Mouse (Mus musculus) right cerebral cortex, postnatal 25 days (tissue): ENCODE data around the gene Kcnab1.
"Not testable (repeated sequence)": the region's sequence is repeated elsewhere in the genome, so short reads cannot be mapped to it uniquely, and the experiment has no call there.

Experiments
- DNase-seq: peaks from one replicate; pipeline ENCODE4 v3.0.0; 2022

Gene Kcnab1

GRCm38 (mm10) chr3:65373594-65374182 is 264.5 kb downstream of the Kcnab1 start:
- DNase-seq, result no peak

GRCm38 (mm10) chr3:65374729-65375128 is 265.5 kb downstream of the Kcnab1 start:
- no peak for DNase-seq

DNA sequence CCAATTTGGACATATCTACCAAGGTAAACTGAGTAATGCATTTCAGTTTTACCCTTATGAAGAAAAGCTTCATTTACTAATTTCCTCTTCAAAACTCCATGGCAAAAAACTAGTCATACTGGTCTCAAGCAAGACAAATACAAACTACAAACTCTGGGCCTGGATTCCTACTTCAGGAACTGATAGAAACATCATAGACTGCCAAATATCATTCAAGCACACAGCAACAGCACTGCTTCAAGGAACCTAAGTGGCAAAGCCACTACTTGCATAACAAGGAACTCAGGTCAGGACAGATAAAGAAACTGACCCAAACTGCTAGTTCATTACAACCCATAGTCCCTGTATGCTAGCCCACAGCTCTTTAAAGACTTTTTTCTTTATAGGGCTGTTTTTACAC is 269.5 kb downstream of the Kcnab1 start:
- DNase-seq, result no peak

GRCm38 (mm10) chr3:65379884-65380539 is 270.8 kb downstream of the Kcnab1 start:
- no peak for DNase-seq

GRCm38 (mm10) chr3:65381094-65381493 is 271.9 kb downstream of the Kcnab1 start:
- DNase-seq, result no peak

- DNase-seq, result no peak
These were observed 275.2 kb downstream of the Kcnab1 start for GRCm38 (mm10) chr3:65384431-65384830.

DNA sequence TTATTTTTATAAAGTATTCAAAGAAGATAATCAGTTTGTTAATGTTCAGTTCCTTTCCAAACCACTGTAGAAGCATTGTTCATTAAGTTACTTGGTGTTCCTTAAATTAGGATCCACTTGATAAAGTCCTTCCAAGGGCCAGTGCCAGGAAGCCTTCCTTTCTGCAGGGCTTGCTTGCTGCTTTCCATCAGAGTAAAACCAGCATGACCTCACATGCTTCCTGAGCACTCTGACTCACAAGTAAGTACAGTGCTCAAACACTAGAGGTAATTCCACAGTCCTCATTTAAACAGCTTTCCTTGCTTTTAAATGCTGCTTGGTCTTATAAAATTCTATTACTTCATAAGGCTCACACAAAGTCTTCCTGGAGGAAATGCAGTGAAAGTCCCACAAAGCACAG is 276.6 kb downstream of the Kcnab1 start:
- DNase-seq, result no peak

DNA sequence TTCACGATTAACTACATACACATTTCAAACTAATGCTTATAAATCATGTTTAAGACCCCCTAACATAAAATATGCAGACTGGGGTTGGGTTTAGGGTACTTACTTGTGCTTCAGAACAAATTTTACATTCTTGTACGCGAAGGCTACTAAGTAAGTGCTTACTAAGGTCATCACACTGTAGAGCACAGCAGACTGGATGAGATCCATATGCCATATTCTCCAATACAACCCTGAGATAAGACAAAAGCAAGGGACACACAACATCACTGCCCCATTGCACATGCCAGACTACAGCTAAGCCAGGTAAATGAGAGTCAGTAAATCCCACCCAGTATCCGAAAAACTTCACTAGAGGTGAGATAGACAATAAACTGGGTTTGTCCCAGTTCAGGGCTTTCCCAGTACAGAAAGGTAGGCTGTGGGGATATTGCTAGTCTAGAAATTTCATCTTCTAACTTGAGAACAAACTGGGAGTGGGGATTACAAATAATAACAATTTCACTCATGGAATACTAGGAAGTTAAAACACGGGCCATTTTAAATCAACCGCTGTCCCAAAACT is 282.1 kb downstream of the Kcnab1 start:
- no peak for DNase-seq

DNA sequence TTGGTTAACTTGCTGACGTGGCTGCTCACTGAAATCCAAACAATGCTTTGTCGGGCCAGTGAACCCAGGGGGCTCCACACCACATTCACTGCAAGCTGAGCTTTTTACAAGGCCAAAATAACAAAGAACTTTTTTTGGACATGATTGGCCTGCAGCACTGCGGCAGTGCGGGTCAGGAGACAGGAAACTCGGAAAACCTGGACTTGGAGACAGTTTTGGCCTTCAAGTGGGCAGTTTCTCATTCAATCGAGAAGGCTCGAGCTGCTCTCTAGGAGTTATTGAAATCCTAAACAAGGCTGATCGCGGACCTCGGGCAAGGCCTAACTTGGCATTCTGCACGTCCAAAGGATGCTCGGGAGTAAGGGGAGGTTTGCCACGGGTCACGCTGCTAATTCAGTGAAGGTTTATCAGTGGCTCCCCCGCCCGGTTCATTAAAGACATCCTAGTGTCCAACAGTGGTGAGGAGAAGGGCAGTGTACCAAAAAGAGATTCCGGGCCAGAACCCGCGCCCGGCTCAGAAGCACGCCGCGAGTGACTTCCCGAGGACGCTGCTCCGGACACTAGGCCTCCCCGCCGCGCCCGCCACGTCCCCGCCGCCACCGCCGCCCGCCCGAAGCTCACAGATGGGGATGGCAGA is 282.7 kb downstream of the Kcnab1 start:
- DNase-seq, result no peak

DNA sequence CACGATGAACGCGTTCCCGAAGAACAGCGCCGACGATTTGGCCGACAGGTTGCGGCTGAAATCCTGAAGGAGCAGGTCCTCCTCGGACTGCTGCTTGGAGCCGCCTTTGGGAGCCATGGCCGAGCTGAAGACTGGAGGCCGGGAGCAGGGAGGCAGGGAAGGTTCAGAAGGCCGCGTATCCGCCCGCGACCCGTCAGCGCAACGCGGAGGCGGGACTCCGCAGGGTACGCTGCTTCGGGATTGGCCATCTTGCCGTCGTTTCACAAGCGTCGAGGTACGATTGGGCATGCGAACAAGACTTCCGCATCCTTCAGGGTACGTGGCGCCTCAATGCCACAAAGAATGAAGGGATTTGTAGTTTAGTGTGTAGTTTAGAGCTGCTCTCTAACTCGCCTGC is 283.2 kb downstream of the Kcnab1 start, which contains the start of gene Ssr3:
TSS of gene Ssr3 (minus strand) at position 203 of the 397 bp plus-strand sequence.
- DNase-seq, result peak; percentile 97

DNA sequence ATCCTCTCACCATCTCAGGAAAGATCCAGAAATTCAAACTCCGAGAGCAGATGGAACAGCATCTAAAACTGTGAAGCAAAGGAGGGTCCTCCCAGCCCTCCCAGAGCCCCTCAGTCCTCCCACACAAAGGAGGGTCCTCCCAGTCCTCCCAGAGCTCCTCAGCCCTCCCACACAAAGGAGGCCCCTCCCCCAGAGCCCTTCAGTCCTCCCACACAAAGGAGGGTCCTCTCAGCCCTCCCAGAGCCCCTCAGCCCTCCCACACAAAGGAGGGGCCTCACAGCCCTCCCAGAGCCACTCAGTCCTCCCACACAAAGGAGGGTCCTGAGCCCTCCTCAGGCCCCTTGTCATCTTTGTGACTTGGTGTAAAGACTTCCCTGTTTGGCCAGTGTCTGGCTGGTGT is 285.9 kb downstream of the Kcnab1 start:
- not testable (repeated sequence) for DNase-seq

- DNase-seq, result no peak
These were observed 287.8 kb downstream of the Kcnab1 start for GRCm38 (mm10) chr3:65396835-65397504.

- DNase-seq, result no peak
These were observed 288.4 kb downstream of the Kcnab1 start for GRCm38 (mm10) chr3:65397566-65397965.

- DNase-seq, result no peak
These were observed 296.6 kb downstream of the Kcnab1 start for GRCm38 (mm10) chr3:65405781-65406180.

- DNase-seq, result no peak
These were observed 298.7 kb downstream of the Kcnab1 start for GRCm38 (mm10) chr3:65407891-65408290.

GRCm38 (mm10) chr3:65416571-65416970 is 307.4 kb downstream of the Kcnab1 start:
- DNase-seq, result no peak

DNA sequence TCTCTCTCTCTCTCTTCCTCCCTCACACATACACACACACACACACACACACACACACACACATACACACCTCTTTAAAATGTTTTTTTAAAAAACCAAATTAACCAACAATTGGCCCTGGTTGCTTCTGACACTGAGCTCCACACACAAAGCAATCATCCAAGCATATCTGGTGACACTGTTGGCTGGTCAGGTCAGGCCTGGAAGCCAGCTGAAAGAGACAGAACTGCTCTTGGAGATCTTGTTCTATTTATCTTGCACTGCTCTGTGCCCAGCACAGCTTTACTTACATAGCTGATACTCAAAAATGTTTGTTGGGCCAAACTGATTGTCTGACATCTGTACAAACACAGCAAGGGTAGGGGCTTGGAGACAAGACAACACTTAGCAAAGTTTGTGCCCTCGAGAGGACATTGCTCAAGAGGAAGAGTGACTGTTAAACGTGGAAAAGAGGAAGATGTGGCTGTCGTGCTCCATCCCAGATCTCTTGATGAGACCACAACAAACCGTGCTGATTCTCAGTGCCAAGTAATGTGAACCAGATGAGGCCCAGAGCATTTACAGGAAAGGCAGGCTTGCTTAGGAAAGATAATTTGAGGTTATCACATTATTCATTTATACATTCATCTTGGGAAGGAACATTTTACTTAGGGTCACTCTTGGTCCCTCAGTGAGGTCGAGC is 308.9 kb downstream of the Kcnab1 start:
- no peak for DNase-seq

GRCm38 (mm10) chr3:65419706-65420105 is 310.5 kb downstream of the Kcnab1 start:
- no peak for DNase-seq
